Mouse (Mus musculus) testis, postnatal 10 days (tissue): ENCODE data around the gene Gab3.
"Not testable (repeated sequence)": the region's sequence is repeated elsewhere in the genome, so short reads cannot be mapped to it uniquely, and the experiment has no call there.

Experiments
- DNase-seq: peaks from one replicate; pipeline ENCODE4 v3.0.0; 2021; ENCODE audit warnings: low spot score

The Gab3 gene

GRCm38 (mm10) chrX:75034054-75034453 lies 51.2 kb downstream of the Gab3 start:
- DNase-seq, result not testable (repeated sequence)

- no peak for DNase-seq
These were observed 101.5 kb downstream of the Gab3 start for GRCm38 (mm10) chrX:74983734-74984133.

GRCm38 (mm10) chrX:74962899-74963298 lies 122.4 kb downstream of the Gab3 start:
- peak; percentile 37 for DNase-seq

- DNase-seq, result not testable (repeated sequence)
These were observed 126.1 kb downstream of the Gab3 start for GRCm38 (mm10) chrX:74959161-74959560.
